Mouse (Mus musculus) cortical plate, adult 2 months (tissue): Measurements from ENCODE around the gene Rcor3. TPM values are rescaled to one million over a fixed set of nuclear protein-coding genes. Genes with fewer than 3 reads are reported as not detected.
A peak's percentile ranks its signal among the peaks of the same experiment; 100 is the strongest.

ENCODE experiments used
- H3K27ac ChIP-seq: fragments of 200-500 bp; 2 replicates; pipeline ENCODE4 v1.5.1; 2012; ENCODE audit warnings: low read length, control low read depth, inconsistent platforms; ENCODE audit not compliant: insufficient read depth
- H3K4me1 ChIP-seq: fragments of 200-500 bp; 2 replicates; pipeline ENCODE4 v1.6.1; 2011; ENCODE audit warnings: low read length; ENCODE audit not compliant: control insufficient read depth, insufficient read depth
- H3K4me3 ChIP-seq: fragments of 200-500 bp; 2 replicates; pipeline ENCODE4 v1.5.1; 2011; ENCODE audit warnings: mild to moderate bottlenecking, low read length, control low read depth; ENCODE audit not compliant: insufficient read depth
- CTCF ChIP-seq: fragments of 200-500 bp; IDR thresholded peaks from 2 replicates; pipeline ENCODE4 v1.5.1; 2011; ENCODE audit warnings: mild to moderate bottlenecking, control low read depth, low read length; ENCODE audit not compliant: insufficient read depth; ENCODE audit errors: extremely low read depth
- POLR2A ChIP-seq: fragments of 200-500 bp; IDR thresholded peaks from 2 replicates; pipeline ENCODE4 v1.6.1; 2011; ENCODE audit warnings: mild to moderate bottlenecking, low read length, control low read depth; ENCODE audit not compliant: insufficient read depth; ENCODE audit errors: extremely low read depth
- polyA plus RNA-seq: library from polyadenylated mRNA; depleted of rRNA; stranded (reverse); fragments of >200 nt; gene quantifications from 2 replicates; pipeline ENCODE4 v1.2.3, GENCODE M21; 2012

Gene Rcor3
- polyA plus RNA-seq, 1 experiment: 30.0 TPM

- no peak overlapping the region for H3K27ac ChIP-seq
- TF ChIP-seq CTCF (no peak), POLR2A (no peak)
- H3K4me3 ChIP-seq: no peak overlapping the region
- H3K4me1 ChIP-seq: peaks cover 1% of the 10 kb centered on the region; the same call in 1 of the 2 replicates
Observed at GRCm38 (mm10) chr1:192074824-192075223, 63.0 kb downstream of the Rcor3 start.

DNA sequence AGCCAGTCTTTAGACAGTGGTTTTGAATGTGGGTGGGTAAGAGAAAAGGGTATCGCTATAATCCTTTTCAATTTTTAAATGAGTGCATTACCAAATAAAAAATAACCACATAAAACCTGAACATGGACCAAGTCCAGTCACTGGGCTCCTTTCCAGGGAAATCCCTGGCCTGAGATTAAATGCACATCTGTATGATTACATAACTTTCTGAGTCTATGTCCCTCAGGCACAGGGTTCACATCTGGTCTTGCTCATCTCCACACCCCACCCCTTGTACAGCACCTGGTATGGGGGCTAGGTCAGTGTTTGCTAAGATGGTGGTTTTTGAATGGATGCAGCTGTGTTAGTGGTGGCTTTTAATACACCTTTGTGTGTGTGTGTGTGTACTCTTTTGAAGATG lies 65.4 kb downstream of the Rcor3 start:
- no peak for TF ChIP-seq CTCF
- TF ChIP-seq POLR2A: no peak
- Histone ChIP-seq H3K4me3 (no peak overlapping the region), H3K27ac (no peak overlapping the region), H3K4me1 (peaks cover 1% of the 10 kb centered on the region; the same call in 1 of the 2 replicates)

- TF ChIP-seq CTCF (peak; percentile 19; the same call in 1 of the 2 replicates), POLR2A (no peak)
- Histone ChIP-seq H3K4me3 (no peak overlapping the region), H3K4me1 (no peaks in the 10 kb centered on the region), H3K27ac (no peak overlapping the region)
Observed at GRCm38 (mm10) chr1:192070618-192071051, 67.2 kb downstream of the Rcor3 start.

GRCm38 (mm10) chr1:192069971-192070591 lies 67.8 kb downstream of the Rcor3 start:
- TF ChIP-seq POLR2A (no peak), CTCF (no peak)
- Histone ChIP-seq H3K4me3 (no peak overlapping the region), H3K27ac (no peak overlapping the region), H3K4me1 (no peaks in the 10 kb centered on the region)

GRCm38 (mm10) chr1:192068188-192068587 lies 69.7 kb downstream of the Rcor3 start:
- H3K4me1 ChIP-seq: no peaks in the 10 kb centered on the region
- TF ChIP-seq CTCF (no peak), POLR2A (no peak)
- H3K4me3 ChIP-seq: no peak overlapping the region
- H3K27ac ChIP-seq: no peak overlapping the region

DNA sequence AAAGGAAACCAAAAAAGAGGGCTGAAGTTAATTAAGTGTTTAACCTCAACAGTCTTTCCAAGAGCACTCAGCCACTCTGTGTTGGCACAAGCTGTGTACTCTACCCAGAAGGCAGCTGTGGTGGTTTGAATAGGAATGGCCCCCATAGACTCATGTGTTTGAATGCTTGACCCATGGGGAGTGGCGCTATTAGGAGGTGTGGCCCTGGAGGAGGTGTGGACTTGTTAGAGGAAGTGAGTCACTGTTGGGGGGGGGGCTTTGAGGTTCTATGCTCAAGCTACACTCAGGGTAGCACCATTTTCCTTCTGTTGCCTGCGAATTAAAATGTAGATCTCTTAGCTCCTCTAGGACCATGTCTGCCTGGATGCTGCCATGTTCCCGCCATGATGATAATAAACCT lies 70.9 kb downstream of the Rcor3 start:
- TF ChIP-seq POLR2A (no peak), CTCF (no peak)
- H3K27ac ChIP-seq: no peak overlapping the region
- no peak overlapping the region for H3K4me3 ChIP-seq
- no peaks in the 10 kb centered on the region for H3K4me1 ChIP-seq

DNA sequence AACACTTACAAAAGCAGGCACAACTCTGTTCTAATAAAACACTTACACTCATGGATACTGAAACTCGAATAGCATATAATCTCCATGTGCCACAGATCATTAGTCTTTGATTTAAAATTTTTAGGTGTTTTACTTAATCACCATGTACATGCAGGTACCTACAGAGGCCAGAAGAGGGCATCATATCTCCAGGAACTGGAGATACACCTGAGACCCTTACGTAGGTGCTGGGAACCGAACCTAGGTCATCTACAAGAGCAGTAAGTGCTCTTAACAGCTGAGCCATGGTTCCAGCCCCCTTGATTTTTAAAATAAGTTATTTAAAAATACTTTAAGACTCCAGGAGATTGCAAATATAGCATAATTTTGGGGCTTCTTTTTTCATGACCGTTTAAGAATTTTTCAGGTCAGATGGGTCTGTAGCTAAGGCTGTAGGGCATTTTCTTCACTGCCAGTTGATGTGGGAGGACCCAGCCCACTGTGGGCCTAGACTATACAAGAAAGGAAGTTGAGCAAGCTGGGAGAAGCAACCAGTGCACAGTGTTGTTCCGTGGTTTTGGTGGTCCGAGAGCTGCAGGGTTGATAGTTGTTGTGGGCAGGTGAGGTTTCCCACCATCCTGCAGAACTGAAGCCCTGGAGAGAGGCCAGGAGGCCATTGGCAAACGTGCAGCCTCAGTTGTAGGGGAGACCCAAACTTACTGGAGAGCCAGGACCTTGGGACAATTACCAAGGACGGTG lies 74.5 kb downstream of the Rcor3 start:
- H3K27ac ChIP-seq: no peak overlapping the region
- TF ChIP-seq CTCF (no peak), POLR2A (no peak)
- H3K4me1 ChIP-seq: no peaks in the 10 kb centered on the region
- no peak overlapping the region for H3K4me3 ChIP-seq

DNA sequence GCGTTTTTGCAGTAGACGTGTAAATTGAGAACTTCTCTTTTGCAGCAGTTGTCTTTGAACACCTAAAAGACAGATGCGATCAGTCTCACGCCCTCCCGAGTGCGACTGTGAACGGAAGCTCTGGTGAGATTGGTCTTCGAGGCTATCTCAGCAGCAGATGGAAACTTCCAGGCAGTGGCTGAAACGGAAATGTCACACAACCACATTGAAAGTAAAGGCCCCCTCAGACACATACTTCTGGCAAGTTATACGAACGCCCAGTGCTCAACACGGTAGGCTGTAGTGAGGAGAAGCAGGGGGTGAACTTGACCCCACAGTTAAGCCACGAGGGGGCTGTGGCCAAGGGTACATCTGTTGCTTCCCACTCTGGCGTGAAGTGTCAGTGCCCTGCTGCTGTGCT lies 75.2 kb downstream of the Rcor3 start:
- no peak overlapping the region for H3K4me3 ChIP-seq
- no peak overlapping the region for H3K27ac ChIP-seq
- no peaks in the 10 kb centered on the region for H3K4me1 ChIP-seq
- TF ChIP-seq CTCF (no peak), POLR2A (no peak)

GRCm38 (mm10) chr1:192061666-192062306 lies 76.1 kb downstream of the Rcor3 start:
- H3K4me1 ChIP-seq: no peaks in the 10 kb centered on the region
- H3K27ac ChIP-seq: no peak overlapping the region
- no peak for TF ChIP-seq POLR2A
- no peak for TF ChIP-seq CTCF
- H3K4me3 ChIP-seq: no peak overlapping the region

DNA sequence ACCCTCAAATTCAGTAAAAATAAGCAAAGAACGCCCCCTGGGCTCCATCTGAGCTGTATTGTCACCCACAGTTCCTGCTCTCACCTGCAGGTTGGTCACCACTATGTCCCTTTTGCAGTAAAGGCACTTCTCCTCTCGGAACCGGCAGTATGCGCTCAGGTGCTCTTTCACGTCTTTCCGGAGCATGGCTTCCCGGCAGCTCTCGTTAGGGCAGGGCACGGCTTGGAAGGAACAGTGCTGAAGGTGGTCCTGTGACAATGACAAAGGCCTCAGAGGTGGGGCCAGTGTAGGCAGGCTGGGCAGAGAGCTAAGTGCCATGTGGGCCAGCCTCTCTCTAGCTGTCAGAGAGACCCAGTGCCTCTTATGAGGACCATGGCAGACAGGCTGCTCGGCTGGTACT lies 79.0 kb downstream of the Rcor3 start:
- no peak overlapping the region for H3K27ac ChIP-seq
- no peaks in the 10 kb centered on the region for H3K4me1 ChIP-seq
- no peak overlapping the region for H3K4me3 ChIP-seq
- TF ChIP-seq POLR2A (no peak), CTCF (no peak)
